Comparison of ENCODE assay signal across 33 mouse cellular contexts in the genomic region with DNA sequence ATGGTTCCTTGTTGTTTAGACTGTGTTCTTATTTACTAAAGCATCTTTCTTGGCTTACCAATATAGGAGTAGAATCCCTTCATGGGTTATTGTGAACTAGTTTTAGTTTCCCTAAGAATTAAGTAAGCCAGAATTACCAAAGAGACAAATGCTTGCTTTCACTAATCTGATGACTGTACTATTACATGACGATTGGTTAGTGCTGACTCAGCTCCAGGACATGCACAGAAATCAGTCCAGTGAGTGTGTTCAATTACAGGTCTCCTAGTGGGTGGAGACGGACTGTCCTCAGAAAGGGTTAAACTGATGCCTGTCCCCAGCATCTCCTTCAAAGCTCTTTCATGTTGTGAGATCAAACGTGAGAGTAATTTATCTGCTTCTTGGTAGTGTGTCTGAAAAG.
"Had no signal": no experiment of that assay in that cellular context is flagged by ENCODE, and none has a peak within 500 bp of the region (broad histone marks: within the 10 kb centered on the region; RNA-seq: fewer than 3 reads in every experiment).

No protein-coding gene starts in this region.

- H3K4me1 ChIP-seq: limb, embryonic 10.5 days; limb, embryonic 12.5 days; limb, embryonic 13.5 days; limb, embryonic 15.5 days; liver, embryonic 12.5 days; liver, embryonic 13.5 days; liver, embryonic 15.5 days; lung, embryonic 15.5 days; megakaryocyte, embryonic 14.5 days; midbrain, embryonic 10.5 days; midbrain, embryonic 13.5 days; midbrain, embryonic 15.5 days; neural tube, embryonic 12.5 days; neural tube, embryonic 13.5 days had no signal

- H3K4me2 ChIP-seq: limb, embryonic 12.5 days; limb, embryonic 13.5 days; limb, embryonic 15.5 days; liver, embryonic 11.5 days; liver, embryonic 12.5 days; liver, embryonic 13.5 days; liver, embryonic 15.5 days; lung, embryonic 14.5 days; lung, embryonic 15.5 days; midbrain, embryonic 11.5 days; midbrain, embryonic 12.5 days; midbrain, embryonic 13.5 days; midbrain, embryonic 15.5 days; neural tube, embryonic 12.5 days; neural tube, embryonic 13.5 days had no signal

- H3K36me3 ChIP-seq: limb, embryonic 10.5 days; limb, embryonic 12.5 days; limb, embryonic 13.5 days; limb, embryonic 15.5 days; liver, embryonic 12.5 days; liver, embryonic 13.5 days; liver, embryonic 15.5 days; lung, embryonic 15.5 days; midbrain, embryonic 10.5 days; midbrain, embryonic 12.5 days; midbrain, embryonic 13.5 days; midbrain, embryonic 15.5 days; neural tube, embryonic 12.5 days; neural tube, embryonic 13.5 days had no signal

- H3K9ac ChIP-seq: limb, embryonic 12.5 days; limb, embryonic 13.5 days; limb, embryonic 15.5 days; liver, embryonic 12.5 days; liver, embryonic 13.5 days; liver, embryonic 14.5 days; liver, embryonic 15.5 days; liver, postnatal 0 days; lung, embryonic 14.5 days; lung, embryonic 15.5 days; midbrain, embryonic 12.5 days; midbrain, embryonic 13.5 days; midbrain, embryonic 15.5 days; neural tube, embryonic 12.5 days; neural tube, embryonic 13.5 days had no signal

- H3K9me3 ChIP-seq: limb, embryonic 10.5 days; limb, embryonic 12.5 days; limb, embryonic 13.5 days; limb, embryonic 15.5 days; liver, embryonic 12.5 days; liver, embryonic 13.5 days; liver, embryonic 15.5 days; lung, embryonic 15.5 days; midbrain, embryonic 10.5 days; midbrain, embryonic 12.5 days; midbrain, embryonic 13.5 days; midbrain, embryonic 15.5 days; neural tube, embryonic 12.5 days; neural tube, embryonic 13.5 days had no signal

- H3K27ac ChIP-seq: limb, embryonic 10.5 days; limb, embryonic 12.5 days; limb, embryonic 13.5 days; limb, embryonic 15.5 days; liver, embryonic 12.5 days; liver, embryonic 13.5 days; liver, embryonic 14.5 days; liver, embryonic 15.5 days; lung, embryonic 15.5 days; macrophage; midbrain, embryonic 10.5 days; midbrain, embryonic 12.5 days; midbrain, embryonic 13.5 days; midbrain, embryonic 15.5 days; neural tube, embryonic 12.5 days; neural tube, embryonic 13.5 days had no signal

- H3K27me3 ChIP-seq: limb, embryonic 12.5 days; limb, embryonic 13.5 days; limb, embryonic 15.5 days; liver, embryonic 12.5 days; liver, embryonic 13.5 days; liver, embryonic 15.5 days; lung, embryonic 15.5 days; megakaryocyte, embryonic 14.5 days; midbrain, embryonic 12.5 days; midbrain, embryonic 13.5 days; midbrain, embryonic 15.5 days; neural tube, embryonic 12.5 days; neural tube, embryonic 13.5 days had no signal

- ATAC-seq: liver, embryonic 12.5 days; liver, postnatal 0 days; lung, postnatal 0 days; midbrain, embryonic 13.5 days; midbrain, embryonic 15.5 days; midbrain, embryonic 16.5 days had no signal

- DNase-seq: left cerebral cortex, postnatal 4 days; liver; liver, embryonic 13.5 days; liver, postnatal 0 days; lung, adult 18-20 months; lung, adult 2 months; lung, embryonic 14.5 days; lung, postnatal 10 days; lung, postnatal 14 days; lung, postnatal 36 days; lung, postnatal 4 days; midbrain, embryonic 14.5 days had no signal

- H3K4me3 ChIP-seq: limb, embryonic 10.5 days; limb, embryonic 12.5 days; limb, embryonic 13.5 days; limb, embryonic 15.5 days; liver, embryonic 12.5 days; liver, embryonic 13.5 days; liver, embryonic 15.5 days; lung, embryonic 15.5 days; megakaryocyte, embryonic 14.5 days; midbrain, embryonic 10.5 days; midbrain, embryonic 12.5 days; midbrain, embryonic 13.5 days; midbrain, embryonic 15.5 days; myocyte; neural tube, embryonic 12.5 days; neural tube, embryonic 13.5 days had no signal
